Mouse (Mus musculus): ENCODE data around the gene Zfp346. TPM values are rescaled to one million over a fixed set of nuclear protein-coding genes. Genes with fewer than 3 reads are reported as not detected.

The Zfp346 gene
- polyA plus RNA-seq, 1 experiment from 2014 or later = 26.2 TPM

DNA sequence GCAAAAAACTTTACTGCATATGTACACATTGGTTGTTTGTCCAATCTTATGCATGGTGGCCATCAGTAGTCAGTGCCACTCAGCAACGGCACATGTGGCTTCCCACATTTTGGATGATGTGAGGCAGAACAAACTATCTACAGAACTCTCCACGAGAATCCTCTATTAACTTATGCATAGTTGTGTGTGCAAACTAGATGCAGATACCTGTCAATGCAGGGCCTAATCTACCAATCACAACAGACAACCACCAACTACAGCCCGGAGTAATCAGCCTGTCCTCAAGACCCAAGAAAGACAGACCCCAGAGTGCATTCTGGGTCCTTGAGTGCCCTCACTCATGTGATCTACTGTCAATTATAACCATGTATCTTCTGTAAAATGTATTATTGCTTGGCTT is 2.7 kb upstream of the Zfp346 start:
- H3K4me3 ChIP-seq = no peak overlapping the region
- 94% methylated on average over 3 of the region's 3 CpGs for WGBS
- no peak overlapping the region for H3K4me2 ChIP-seq (replicated peaks)
- no peaks in the 10 kb centered on the region for H3K9me3 ChIP-seq
- H3K27me3 ChIP-seq = no peaks in the 10 kb centered on the region
- no peaks in the 10 kb centered on the region for H3K36me3 ChIP-seq
- ATAC-seq (replicated peaks) = no peak
- H3K27ac ChIP-seq (replicated peaks) = no peak overlapping the region
- H3K4me1 ChIP-seq = peaks cover 21% of the 10 kb centered on the region
- no peak overlapping the region for H3K9ac ChIP-seq (replicated peaks)

DNA sequence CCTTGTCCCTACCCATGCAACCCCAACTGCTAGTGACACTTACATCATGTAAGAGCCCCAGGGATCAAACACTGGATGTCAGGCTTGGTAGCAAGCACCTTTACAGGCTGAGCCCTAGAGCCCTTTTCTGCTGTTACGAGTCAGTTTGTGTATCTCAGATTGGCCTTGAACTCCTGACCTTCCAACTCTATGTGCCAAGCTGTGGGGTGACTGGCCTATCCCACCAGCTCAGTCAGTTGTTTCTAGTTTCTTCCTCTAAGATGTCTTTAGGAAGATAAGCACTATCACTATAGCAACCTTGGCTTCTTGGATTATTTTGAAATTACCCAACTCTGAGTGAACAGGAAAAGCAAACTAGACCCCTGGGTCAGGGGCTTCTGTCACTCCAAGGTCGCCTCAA is 1.8 kb upstream of the Zfp346 start:
- no peak for ATAC-seq (replicated peaks)
- no peak overlapping the region for H3K4me2 ChIP-seq (replicated peaks)
- 71% methylated on average over 2 of the region's 2 CpGs for WGBS
- H3K4me3 ChIP-seq = no peak overlapping the region
- no peak overlapping the region for H3K27ac ChIP-seq (replicated peaks)
- no peaks in the 10 kb centered on the region for H3K9me3 ChIP-seq
- peaks cover 6% of the 10 kb centered on the region; the same call in 1 of the 2 replicates for H3K36me3 ChIP-seq
- peaks cover 21% of the 10 kb centered on the region for H3K4me1 ChIP-seq
- no peak overlapping the region for H3K9ac ChIP-seq (replicated peaks)
- H3K27me3 ChIP-seq = no peaks in the 10 kb centered on the region

DNA sequence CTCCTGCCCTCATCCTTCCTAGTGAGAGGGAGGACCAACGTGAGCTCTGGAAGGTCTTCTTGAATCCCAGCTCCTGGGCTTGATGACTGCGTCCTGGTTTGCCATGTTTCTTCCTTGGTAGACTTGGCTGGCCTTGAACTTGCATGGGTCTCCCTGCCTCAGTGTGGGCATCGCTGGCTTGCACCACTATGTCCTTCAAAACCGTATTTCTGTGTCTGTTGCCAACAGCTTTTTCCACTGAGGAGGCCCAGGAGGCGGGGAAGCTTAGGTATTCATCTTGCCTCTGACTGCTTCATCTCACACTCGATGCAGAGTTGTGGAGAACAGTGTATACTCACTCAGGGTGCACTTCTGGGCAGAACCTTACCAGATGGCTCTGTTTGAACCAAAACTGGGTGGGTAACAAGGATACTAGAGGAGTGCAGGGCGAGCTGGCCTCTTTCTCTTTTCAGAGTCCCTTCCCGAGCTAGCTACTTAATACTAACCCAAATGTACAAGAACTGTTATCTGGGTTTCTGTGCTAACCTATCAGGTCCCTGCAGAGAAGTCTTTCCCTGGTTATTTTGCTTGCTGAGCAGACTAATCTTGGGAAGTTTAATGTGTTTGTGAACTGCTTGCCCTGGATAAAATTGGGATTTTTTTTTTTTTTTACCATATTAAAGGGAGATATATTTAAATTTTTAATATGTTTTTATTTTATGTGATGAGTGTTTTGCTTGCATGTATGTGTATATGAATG is 1.0 kb downstream of the Zfp346 start:
- Histone ChIP-seq H3K9me3 (no peaks in the 10 kb centered on the region), H3K27me3 (no peaks in the 10 kb centered on the region), H3K4me1 (peaks cover 13% of the 10 kb centered on the region), H3K4me2 (replicated peaks) (peak overlapping the region; percentile 57), H3K36me3 (peaks cover 6% of the 10 kb centered on the region; the same call in 1 of the 2 replicates), H3K4me3 (peak overlapping the region; percentile 80), H3K9ac (replicated peaks) (peak overlapping the region; percentile 86), H3K27ac (replicated peaks) (no peak overlapping the region)
- ATAC-seq (replicated peaks) = no peak
- 16% methylated on average over 8 of the region's 8 CpGs for WGBS

DNA sequence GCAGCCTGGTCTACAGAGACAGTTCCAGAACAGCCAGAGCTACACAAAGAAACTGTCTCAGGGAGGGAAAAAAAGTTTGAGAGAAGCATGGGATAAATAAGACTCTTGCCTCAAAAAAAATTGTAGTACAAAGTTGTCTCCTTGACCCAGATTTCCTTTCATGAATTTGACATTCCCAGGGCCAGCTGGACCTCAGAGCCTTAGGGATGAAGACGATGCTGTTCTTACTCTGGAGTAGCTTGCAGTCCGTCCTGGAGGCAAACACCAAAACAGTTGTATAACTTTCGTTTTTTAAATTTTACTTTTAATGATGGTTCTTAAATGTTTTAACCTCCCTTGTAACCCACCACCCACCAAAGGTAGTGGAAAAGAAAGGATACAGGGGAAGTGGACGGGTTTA is 2.0 kb downstream of the Zfp346 start:
- 92% methylated on average over 4 of the region's 4 CpGs for WGBS
- no peak overlapping the region for H3K9ac ChIP-seq (replicated peaks)
- H3K4me2 ChIP-seq (replicated peaks) = no peak overlapping the region
- H3K4me3 ChIP-seq = no peak overlapping the region
- peaks cover 6% of the 10 kb centered on the region; the same call in 1 of the 2 replicates for H3K36me3 ChIP-seq
- no peaks in the 10 kb centered on the region for H3K27me3 ChIP-seq
- no peaks in the 10 kb centered on the region for H3K9me3 ChIP-seq
- H3K27ac ChIP-seq (replicated peaks) = no peak overlapping the region
- no peak for ATAC-seq (replicated peaks)
- peaks cover 13% of the 10 kb centered on the region for H3K4me1 ChIP-seq

GRCm38 (mm10) chr13:55107694-55108093 is 2.6 kb downstream of the Zfp346 start:
- H3K4me1 ChIP-seq = peaks cover 13% of the 10 kb centered on the region
- peaks cover 6% of the 10 kb centered on the region; the same call in 1 of the 2 replicates for H3K36me3 ChIP-seq
- H3K9me3 ChIP-seq = no peaks in the 10 kb centered on the region
- no peak overlapping the region for H3K4me2 ChIP-seq (replicated peaks)
- H3K27me3 ChIP-seq = no peaks in the 10 kb centered on the region
- H3K27ac ChIP-seq (replicated peaks) = no peak overlapping the region
- no peak overlapping the region for H3K4me3 ChIP-seq
- no peak for ATAC-seq (replicated peaks)
- no peak overlapping the region for H3K9ac ChIP-seq (replicated peaks)
- 88% methylated on average over 8 of the region's 8 CpGs for WGBS

DNA sequence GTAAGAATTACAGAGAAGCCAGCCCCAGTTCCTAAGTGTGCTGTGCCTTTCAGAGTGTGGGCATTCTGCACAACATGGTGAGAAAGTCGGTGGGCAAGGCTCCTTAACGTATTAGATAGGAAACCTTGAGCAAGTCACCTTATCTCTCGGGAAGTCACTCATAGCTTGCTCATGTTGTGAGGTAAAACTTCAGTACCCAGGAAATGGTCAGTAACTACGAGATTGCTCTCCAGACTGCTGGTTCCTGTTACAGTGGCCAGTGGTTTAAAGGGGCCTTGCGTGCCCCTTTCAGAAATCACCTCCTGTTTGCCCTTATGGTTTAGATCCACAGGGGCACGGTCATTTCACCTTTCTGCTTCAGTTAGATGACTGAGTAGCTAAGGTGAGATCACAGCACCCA is 9.3 kb downstream of the Zfp346 start:
- 89% methylated on average over 6 of the region's 6 CpGs for WGBS
- Histone ChIP-seq H3K4me3 (no peak overlapping the region), H3K9ac (replicated peaks) (no peak overlapping the region), H3K9me3 (no peaks in the 10 kb centered on the region), H3K4me2 (replicated peaks) (no peak overlapping the region), H3K27ac (replicated peaks) (no peak overlapping the region), H3K4me1 (no peaks in the 10 kb centered on the region), H3K27me3 (no peaks in the 10 kb centered on the region), H3K36me3 (peaks cover 34% of the 10 kb centered on the region)
- ATAC-seq (replicated peaks) = no peak

GRCm38 (mm10) chr13:55124903-55125302 is 19.8 kb downstream of the Zfp346 start:
- Histone ChIP-seq H3K4me3 (no peak overlapping the region), H3K4me1 (no peaks in the 10 kb centered on the region), H3K9me3 (no peaks in the 10 kb centered on the region), H3K4me2 (replicated peaks) (no peak overlapping the region), H3K27ac (replicated peaks) (no peak overlapping the region), H3K36me3 (peaks cover 44% of the 10 kb centered on the region), H3K27me3 (no peaks in the 10 kb centered on the region), H3K9ac (replicated peaks) (no peak overlapping the region)
- no peak for ATAC-seq (replicated peaks)
- 93% methylated on average over 6 of the region's 6 CpGs for WGBS

DNA sequence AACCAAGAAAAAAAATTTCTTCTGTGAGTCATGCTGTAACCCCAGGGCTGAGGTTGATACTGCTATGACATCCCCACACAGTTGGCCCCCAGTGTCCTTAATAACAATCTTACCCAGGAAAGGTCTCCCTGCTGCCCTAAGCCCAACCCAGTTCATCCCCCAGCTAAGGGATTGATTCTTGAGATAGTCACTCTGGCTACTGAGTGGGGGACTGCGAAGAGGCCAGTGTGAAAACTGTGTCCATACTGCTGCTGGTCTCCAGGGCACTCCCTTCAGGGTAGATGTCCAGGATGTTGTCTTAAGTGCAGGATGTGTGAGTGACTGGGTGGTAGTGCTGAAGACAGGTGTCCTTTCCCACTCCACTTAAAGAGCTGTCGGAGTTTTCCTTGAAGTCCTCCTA is 28.3 kb downstream of the Zfp346 start, which contains the start of gene Gm17617:
Gm17617 (minus strand) TSS at position 101 of the 400 bp plus-strand sequence.
- H3K4me2 ChIP-seq (replicated peaks) = no peak within 1 kb of the TSS
- no peaks in the 10 kb centered on the region for H3K27me3 ChIP-seq
- H3K9ac ChIP-seq (replicated peaks) = no peak within 1 kb of the TSS
- ATAC-seq (replicated peaks) = no peak
- H3K4me1 ChIP-seq = 0 out of 2 replicates have a peak, but pooled peaks cover 3% of the 10 kb centered on the region
- 97% methylated on average over 2 of the region's 2 CpGs for WGBS
- no peak within 1 kb of the TSS for H3K27ac ChIP-seq (replicated peaks)
- no peaks in the 10 kb centered on the region for H3K9me3 ChIP-seq
- H3K4me3 ChIP-seq = no peak within 1 kb of the TSS
- peaks cover 28% of the 10 kb centered on the region for H3K36me3 ChIP-seq

GRCm38 (mm10) chr13:55135382-55135781 is 30.3 kb downstream of the Zfp346 start:
- Histone ChIP-seq H3K4me3 (no peak overlapping the region), H3K27me3 (no peaks in the 10 kb centered on the region), H3K36me3 (peaks cover 17% of the 10 kb centered on the region), H3K4me2 (replicated peaks) (no peak overlapping the region), H3K4me1 (peaks cover 4% of the 10 kb centered on the region; the same call in 1 of the 2 replicates), H3K27ac (replicated peaks) (no peak overlapping the region), H3K9ac (replicated peaks) (no peak overlapping the region), H3K9me3 (no peaks in the 10 kb centered on the region)
- WGBS = 6% methylated on average over 5 of the region's 5 CpGs
- no peak for ATAC-seq (replicated peaks)

- Histone ChIP-seq H3K9me3 (no peaks in the 10 kb centered on the region), H3K4me3 (no peak overlapping the region), H3K4me2 (replicated peaks) (no peak overlapping the region), H3K9ac (replicated peaks) (no peak overlapping the region), H3K36me3 (no peaks in the 10 kb centered on the region), H3K27me3 (no peaks in the 10 kb centered on the region), H3K4me1 (peaks cover 3% of the 10 kb centered on the region; the same call in 1 of the 2 replicates), H3K27ac (replicated peaks) (no peak overlapping the region)
- WGBS = 27% methylated on average over 2 of the region's 2 CpGs
- ATAC-seq (replicated peaks) = no peak
Observed at GRCm38 (mm10) chr13:55140271-55140670, 35.2 kb downstream of the Zfp346 start.

DNA sequence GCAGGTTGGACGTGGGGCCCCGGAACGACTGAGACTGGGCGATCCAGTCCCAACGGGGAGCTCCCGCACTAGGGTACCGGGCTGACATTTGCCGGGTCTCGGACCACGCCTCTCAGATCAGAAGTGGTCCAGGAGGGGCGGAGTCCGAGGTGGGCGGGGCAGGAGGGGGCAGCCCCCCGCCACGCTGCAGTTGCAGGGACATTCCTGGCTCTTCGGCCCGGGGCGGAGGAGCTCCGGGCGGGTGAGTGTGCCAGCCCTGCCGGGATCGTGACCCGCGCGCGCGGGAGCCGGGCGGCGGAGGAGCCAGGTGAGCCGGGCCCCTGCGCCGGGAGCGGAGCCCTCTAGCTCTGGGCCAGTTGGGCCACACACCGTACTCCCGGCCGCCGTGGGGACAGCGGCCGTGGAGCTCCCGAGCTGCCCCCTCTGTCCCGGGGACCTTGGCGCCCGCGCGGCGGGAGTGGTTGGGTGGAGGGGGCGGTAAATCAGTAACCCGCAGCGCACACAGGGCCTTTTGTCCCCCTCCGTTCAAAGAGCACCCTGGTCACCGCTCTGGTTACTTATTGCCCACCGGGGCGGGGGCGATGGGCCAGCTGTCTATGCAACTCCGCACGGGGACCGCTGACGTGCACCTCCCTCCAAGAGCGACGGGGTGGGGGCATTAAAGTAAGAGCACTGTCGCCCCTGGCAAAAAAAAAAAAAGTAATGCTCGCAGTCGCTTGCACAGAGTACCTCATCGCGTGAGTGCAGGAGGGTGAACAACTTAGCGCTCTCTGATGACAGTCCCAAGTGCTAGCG is 47.7 kb downstream of the Zfp346 start, which contains the start of gene Fgfr4:
Fgfr4 (plus strand) TSS at position 20 of the 795 bp plus-strand sequence.
- H3K36me3 ChIP-seq = no peaks in the 10 kb centered on the region
- H3K4me3 ChIP-seq = peak within 1 kb of the TSS; percentile 55
- ATAC-seq (replicated peaks) = peak; percentile 23; the same call in 1 of the 2 replicates
- H3K9ac ChIP-seq (replicated peaks) = peak within 1 kb of the TSS; percentile 53
- H3K4me2 ChIP-seq (replicated peaks) = peak within 1 kb of the TSS; percentile 99
- no peak within 1 kb of the TSS for H3K27ac ChIP-seq (replicated peaks)
- H3K4me1 ChIP-seq = peaks cover 11% of the 10 kb centered on the region
- 2% methylated on average over 68 of the region's 68 CpGs for WGBS
- peaks cover 7% of the 10 kb centered on the region; the same call in 1 of the 2 replicates for H3K27me3 ChIP-seq
- no peaks in the 10 kb centered on the region for H3K9me3 ChIP-seq

DNA sequence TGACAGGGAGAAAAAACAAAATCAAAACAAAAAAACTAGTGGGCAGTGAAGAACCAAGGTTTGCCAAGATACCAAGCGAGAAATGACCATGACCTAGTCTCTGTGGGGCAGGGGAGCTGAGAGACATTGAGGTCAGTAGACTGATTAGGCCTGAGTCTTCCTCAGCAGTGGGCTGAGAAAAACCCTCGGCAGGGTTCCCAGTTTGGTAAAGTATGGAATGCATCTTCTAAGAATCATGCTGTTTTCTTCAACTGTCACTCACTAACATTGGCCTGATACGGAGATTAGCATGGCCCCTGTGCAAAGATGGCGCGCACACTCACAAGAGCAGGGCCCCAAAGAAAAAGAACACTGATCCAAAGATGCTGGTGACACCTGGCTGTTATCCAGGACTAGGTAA is 48.8 kb downstream of the Zfp346 start:
- no peaks in the 10 kb centered on the region for H3K36me3 ChIP-seq
- H3K27me3 ChIP-seq = peaks cover 7% of the 10 kb centered on the region; the same call in 1 of the 2 replicates
- H3K9me3 ChIP-seq = no peaks in the 10 kb centered on the region
- no peak overlapping the region for H3K27ac ChIP-seq (replicated peaks)
- no peak for ATAC-seq (replicated peaks)
- no peak overlapping the region for H3K4me2 ChIP-seq (replicated peaks)
- no peak overlapping the region for H3K4me3 ChIP-seq
- H3K9ac ChIP-seq (replicated peaks) = no peak overlapping the region
- WGBS = 83% methylated on average over 5 of the region's 5 CpGs
- peaks cover 11% of the 10 kb centered on the region for H3K4me1 ChIP-seq

Measured in forebrain, embryonic 15.5 days (tissue).